Mouse (Mus musculus) ZHBTc4 (cell line): Measurements from ENCODE around the gene Creb3l2.

Experiments used
- DNase-seq: peaks from one replicate; pipeline ENCODE4 v3.0.0-alpha.2; 2011; ENCODE audit warnings: low read depth, low spot score

The Creb3l2 gene

DNA sequence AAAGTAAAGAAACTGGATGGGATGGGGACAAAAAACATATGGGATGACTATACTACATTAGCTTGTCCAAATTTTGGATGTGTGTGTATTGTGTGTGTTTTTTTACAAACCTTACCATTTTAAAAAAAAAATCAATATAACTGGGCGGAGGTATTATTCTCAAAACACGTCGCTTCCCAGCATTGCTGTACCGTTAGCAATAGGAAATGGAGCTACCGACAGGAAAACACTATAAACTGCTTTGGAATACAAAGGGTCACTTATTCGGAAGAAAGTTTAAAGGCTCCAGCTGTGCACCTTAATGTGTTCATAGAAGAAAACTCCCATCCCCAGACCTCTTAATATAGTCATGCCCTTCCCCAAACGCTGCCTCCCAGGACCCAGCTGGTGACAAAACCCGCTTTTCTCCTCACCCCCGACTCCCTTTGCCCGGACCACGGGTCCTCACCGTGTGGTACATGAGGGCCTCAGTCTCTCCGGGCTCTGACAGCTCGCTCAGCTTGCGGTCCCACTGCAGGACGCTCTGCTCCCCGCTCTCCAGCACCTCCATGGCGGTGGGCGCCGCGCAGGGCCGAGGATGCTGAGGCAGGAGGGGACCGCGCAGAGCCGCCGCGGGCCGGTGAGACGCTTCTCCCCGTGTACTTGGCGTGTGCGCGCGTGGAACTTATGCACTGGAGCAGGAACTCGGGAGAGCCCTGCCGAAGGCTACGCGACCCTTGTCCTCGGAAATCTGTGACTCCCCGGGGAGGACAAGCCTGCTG lies 515 bp downstream of the Creb3l2 start:
- DNase-seq: no peak

GRCm38 (mm10) chr6:37440491-37441250 lies 1.3 kb downstream of the Creb3l2 start:
- no peak for DNase-seq

GRCm38 (mm10) chr6:37439676-37440490 lies 2.1 kb downstream of the Creb3l2 start:
- DNase-seq: peak; percentile 62

GRCm38 (mm10) chr6:37438510-37438909 lies 3.4 kb downstream of the Creb3l2 start:
- no peak for DNase-seq

DNA sequence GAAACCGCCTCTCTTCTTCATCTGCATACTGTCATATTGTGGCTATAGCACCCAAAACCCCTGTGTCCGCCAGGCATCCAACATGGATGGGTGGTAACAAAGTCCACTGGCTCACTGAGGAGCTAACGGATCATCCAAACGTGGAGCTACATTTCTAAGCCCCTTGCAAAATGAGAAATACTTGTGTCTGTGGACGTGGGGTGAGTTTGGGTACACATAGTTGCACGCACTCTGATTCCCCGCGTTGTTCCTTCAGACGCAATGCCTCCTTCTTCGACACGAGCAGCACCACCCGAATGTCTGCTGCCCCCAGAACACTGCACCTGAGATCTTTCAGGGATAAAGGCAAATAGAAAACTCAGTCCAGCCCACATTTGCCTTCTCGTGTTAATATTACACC lies 4.9 kb downstream of the Creb3l2 start:
- DNase-seq: no peak

DNA sequence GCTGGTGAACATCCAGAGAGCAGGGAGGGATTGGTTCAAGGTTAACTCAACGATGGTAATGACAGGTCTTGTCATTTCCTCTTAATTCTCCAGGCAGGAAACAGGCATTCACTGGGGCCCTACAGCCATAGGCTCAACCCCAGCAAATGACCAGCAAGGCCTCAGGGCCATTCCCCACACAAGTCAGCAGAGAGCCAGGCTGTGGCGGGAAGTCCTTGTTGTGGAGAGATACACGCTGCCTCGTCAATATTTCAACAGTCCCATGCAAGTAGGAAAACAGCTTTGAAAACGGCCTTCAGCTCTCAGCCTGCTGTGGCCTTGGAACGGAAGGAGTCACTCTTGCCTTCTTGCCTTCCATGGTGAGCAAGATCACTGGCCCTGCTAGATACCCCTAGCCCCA lies 6.6 kb downstream of the Creb3l2 start:
- DNase-seq: no peak

DNA sequence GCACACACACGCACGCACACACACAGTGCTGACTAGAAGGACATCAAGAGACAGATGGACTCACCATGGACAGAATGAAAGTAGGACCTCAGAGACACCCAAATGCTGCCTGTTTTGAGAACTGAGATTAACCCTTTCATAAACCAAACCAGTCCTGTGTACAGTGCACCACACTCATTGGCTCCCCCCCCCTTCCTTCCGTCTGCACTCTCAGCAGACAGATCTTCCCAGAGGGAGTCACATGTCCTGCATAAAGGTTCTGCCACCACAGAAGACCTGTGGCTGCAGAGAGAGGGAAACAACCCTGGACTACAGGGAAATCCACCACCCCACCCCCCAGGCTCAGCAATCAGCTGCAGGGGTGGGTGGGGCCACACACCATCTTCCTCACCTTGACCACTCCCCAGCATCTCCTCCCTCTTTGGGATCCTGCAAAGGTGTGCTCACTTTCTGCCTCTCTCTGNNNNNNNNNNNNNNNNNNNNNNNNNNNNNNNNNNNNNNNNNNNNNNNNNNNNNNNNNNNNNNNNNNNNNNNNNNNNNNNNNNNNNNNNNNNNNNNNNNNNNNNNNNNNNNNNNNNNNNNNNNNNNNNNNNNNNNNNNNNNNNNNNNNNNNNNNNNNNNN lies 12.0 kb downstream of the Creb3l2 start:
- peak; percentile 47 for DNase-seq

- DNase-seq: no peak
Measured at GRCm38 (mm10) chr6:37428947-37429346, 13.0 kb downstream of the Creb3l2 start.

GRCm38 (mm10) chr6:37428044-37428443 lies 13.9 kb downstream of the Creb3l2 start:
- no peak for DNase-seq

DNA sequence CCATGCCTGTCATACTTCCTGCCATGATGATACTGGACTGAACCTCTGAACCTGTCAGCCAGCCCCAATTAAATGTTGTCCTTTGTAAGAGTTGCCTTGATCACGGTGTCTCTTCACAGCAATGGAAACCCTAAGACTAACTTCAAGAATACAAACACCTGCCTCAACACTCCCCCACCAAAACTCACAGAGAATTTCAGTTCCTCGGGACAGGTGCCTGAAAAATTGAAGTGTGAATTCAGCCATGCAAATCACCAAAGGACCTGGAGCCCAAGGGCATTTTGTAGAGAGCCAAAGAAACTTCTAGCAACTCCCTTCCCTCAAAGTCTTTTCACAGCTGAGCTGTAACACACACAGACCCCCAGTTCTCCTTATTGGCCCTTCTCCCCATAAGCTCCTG lies 15.3 kb downstream of the Creb3l2 start:
- DNase-seq: no peak

- no peak for DNase-seq
Measured at GRCm38 (mm10) chr6:37425833-37426232, 16.1 kb downstream of the Creb3l2 start.

DNA sequence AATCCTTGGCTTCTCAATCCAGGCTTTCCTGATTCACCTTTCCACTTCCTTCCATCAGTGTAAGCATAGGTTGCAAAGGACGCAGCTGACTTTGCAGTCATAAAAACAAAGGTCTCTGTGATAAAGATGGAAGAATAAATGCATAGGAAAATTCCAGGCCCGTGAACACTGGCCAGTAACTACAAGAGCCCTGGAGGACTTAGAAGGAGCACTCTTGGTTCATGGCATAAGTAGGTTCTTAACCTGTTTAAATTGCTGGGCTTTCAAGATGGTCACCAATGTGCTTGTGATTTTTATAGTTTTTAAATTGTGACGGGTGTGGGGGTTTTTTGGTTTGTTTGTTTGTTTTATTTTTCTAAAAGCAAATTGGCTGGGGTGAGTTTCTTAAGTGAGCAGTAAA lies 16.9 kb downstream of the Creb3l2 start:
- DNase-seq: no peak

DNA sequence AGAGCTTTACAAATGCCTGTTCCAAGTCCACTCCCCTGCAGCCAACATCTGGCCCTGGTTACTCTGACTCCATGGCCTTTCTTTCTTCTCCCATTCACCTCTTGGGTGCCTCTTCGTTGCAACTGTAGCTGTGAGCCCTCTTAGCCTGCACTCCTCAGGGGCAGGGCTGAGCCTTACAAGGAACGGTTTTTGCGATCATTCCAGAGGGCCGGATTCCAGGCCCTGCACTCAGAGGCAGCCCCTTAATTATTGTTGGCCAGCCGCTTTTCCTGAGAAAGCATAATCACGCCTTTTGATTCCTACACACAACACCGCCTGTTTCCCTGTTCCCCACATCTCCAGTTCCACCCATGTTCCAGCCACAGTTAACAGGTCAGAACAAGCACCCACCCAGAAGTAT lies 17.6 kb downstream of the Creb3l2 start:
- no peak for DNase-seq

DNA sequence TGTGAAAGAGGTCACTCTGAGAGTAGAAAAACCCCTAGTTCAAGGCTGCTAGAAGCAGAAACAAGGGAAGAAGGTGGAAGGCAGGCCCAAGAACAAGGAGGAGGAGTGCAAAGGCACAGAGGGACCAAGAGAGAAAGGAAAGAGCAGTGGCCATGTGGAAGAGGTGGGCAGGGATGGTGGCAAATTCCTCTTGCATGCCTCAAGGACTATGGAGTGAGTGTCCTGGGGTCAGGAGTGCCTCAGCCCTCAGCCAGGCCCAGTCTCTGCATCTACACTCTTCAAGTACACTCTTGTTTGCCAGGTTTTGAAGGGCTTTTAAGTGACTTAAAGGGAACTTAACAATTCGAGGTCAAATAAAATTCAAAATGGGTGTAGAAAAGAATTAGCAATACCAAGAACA lies 18.6 kb downstream of the Creb3l2 start:
- no peak for DNase-seq

- no peak for DNase-seq
Measured at GRCm38 (mm10) chr6:37421124-37421523, 20.8 kb downstream of the Creb3l2 start.

DNA sequence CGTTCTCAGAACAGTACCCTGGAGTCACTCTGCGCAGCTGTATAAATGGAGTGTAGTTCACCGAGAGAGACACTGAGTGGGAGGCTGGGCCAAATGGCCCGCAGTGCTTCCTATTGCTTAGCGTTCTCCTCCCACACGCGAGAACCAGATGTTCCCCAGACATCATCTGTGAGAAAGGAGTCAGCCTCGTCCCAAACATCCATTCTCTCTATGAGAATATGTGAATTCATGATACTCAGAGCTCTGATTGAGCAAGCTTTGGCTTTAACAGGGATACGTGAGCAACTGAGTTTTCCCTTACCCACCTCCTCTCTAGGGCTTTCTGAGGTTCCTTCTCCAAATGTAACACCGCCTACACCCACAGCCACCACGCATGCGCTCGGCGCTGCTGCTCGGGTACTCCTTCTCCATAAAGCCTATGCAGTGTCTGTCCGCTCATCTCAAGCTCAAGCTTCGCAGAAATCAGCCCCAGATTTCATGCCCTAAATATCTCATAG lies 22.5 kb downstream of the Creb3l2 start:
- DNase-seq: peak; percentile 37

GRCm38 (mm10) chr6:37418931-37419330 lies 23.0 kb downstream of the Creb3l2 start:
- DNase-seq: no peak

DNA sequence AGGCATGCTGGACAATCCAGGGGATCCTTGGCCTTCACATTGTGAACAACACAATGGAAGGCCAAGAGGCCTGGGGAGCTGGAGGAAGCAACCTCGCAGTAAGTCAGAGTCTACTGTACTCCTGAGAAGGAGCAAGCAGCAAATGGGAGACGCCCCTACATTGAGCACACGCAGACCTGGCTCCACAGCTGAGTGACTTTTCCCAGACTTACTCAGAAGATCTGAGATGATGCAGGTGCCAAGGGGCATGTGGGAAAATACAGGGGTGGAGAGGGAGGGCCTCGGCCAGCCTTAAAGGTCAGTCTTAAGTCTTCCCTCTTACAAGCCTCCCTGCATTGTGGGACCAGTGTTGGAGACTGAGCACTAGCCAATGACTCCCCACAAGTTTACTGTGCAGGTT lies 25.2 kb downstream of the Creb3l2 start:
- DNase-seq: no peak

DNA sequence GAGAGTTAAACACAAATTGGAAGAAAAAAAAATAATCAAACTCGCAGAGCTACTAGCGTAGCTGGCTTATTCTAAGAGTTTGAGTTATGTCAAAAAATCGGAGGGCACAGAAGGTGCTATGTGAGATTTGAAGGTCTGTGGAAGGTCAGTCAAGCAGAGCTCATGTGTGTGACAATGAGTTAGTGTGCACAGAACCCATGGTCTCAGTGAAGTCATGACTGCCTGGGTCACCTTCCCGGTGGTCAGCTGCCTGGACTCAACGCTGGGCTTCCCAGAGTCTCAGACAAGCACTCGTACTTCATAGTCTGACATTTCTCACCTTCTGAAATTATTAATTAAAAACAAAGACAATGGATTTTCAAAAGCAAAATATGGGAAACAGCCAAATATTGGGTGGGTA lies 26.4 kb downstream of the Creb3l2 start:
- no peak for DNase-seq

DNA sequence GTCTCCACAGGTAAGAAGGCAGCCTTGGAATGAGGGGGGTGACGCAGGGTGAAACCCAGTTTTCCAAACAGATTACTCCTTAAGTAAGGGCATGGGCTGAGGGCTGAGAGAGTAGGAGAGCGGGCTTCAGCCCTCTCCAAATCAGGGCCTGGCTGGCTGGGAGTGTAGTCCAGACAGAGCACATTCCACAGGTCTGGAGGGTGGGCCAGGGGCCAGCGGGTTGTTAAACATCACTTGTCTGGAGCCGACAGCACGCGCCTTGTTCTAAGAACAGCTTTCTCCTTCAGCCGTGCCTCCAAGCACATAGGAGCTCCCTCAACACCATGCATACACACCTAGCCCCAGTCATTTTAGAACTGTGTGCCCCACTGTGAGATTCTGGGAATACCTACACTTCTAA lies 26.9 kb downstream of the Creb3l2 start:
- DNase-seq: peak; percentile 54

- DNase-seq: no peak
Measured at GRCm38 (mm10) chr6:37414576-37414975, 27.4 kb downstream of the Creb3l2 start.

- no peak for DNase-seq
Measured at GRCm38 (mm10) chr6:37411696-37412095, 30.2 kb downstream of the Creb3l2 start.
